Mouse (Mus musculus) gastrocnemius, adult 18-20 months (tissue): ENCODE measurements at regions not wholly inside any gene's neighbourhood (a gene's known extent, or its start where the extent isn't known, plus 50 kb on each side); places are given as distances from the start of the nearest gene placed in this dataset.

ENCODE experiments used
- DNase-seq: peaks from one replicate; pipeline ENCODE4 v3.0.0; 2021; ENCODE audit warnings: low spot score

- no peak for DNase-seq
Measured at GRCm38 (mm10) chr19:59395739-59396138, 50.2 kb upstream of the Pdzd8 start.

DNA sequence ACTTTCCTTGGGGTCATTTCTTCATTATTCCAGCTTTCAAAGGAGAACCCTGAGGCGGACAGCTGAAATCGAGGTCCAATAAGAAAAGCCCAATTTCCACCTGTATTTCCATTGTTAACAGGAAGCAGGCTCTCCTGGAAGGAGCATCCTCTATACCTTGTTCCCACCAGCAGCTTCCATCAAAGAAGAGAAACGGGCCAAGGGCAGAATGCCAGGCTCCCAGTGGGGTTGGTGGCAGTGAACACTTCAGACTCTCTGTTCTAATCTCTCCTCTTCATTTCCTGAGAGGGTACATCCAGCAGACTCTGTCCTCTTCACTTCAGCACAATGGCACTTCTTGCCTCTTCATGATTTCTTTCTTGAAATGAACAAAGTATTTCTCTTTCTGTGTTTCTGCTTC is 50.9 kb upstream of the Pdzd8 start:
- DNase-seq = no peak

GRCm38 (mm10) chr19:59399849-59400585 is 54.4 kb upstream of the Pdzd8 start:
- DNase-seq = peak; percentile 14

GRCm38 (mm10) chr19:59401304-59401703 is 55.7 kb upstream of the Pdzd8 start:
- DNase-seq = no peak

GRCm38 (mm10) chr19:59402097-59402496 is 56.1 kb upstream of the Emx2 start:
- no peak for DNase-seq

- no peak for DNase-seq
Measured at GRCm38 (mm10) chr19:59404082-59404481, 54.1 kb upstream of the Emx2 start.

GRCm38 (mm10) chr19:59404766-59405165 is 53.4 kb upstream of the Emx2 start:
- DNase-seq = no peak

- no peak for DNase-seq
Measured at GRCm38 (mm10) chr19:59405616-59406015, 52.6 kb upstream of the Emx2 start.

GRCm38 (mm10) chr19:59408094-59408493 is 50.1 kb upstream of the Emx2 start:
- DNase-seq = no peak
